7 mouse cellular contexts compared by ENCODE assay signal in genomic region chr15:68363058-68363735, GRCm38 (mm10).
A peak's percentile ranks its signal among the peaks of the same experiment; 100 is the strongest.
DNase-seq lines count a peak whose midpoint lies in the region; ATAC-seq and TF ChIP-seq lines count a peak whose summit lies in the region.

No protein-coding gene starts in this region.

- peak; percentile 66 for TF ChIP-seq POLR2A in kidney, adult 2 months (IDR thresholded peaks at IDR 0.05; ENCODE audit: low read depth, low read length)
- TF ChIP-seq POLR2A in spleen, adult 2 months (IDR thresholded peaks at IDR 0.05; ENCODE audit: low read depth, low read length), result no peak; the same call in 1 of the 2 replicates

- H3K4me3 ChIP-seq in embryonic facial prominence, embryonic 13.5 days, result peak overlapping the region; percentile 68
- peak overlapping the region; percentile 88 for H3K4me3 ChIP-seq in kidney, adult 2 months (ENCODE audit: insufficient read depth, low read depth, low read length)
- H3K4me3 ChIP-seq in limb, embryonic 12.5 days (replicated peaks), result peak overlapping the region; percentile 80
- peak overlapping the region; percentile 97 for H3K4me3 ChIP-seq in midbrain, embryonic 15.5 days
- H3K4me3 ChIP-seq in spleen, adult 2 months (ENCODE audit: extremely low read depth, insufficient read depth, insufficient read length), result peak overlapping the region; percentile 82

- peak overlapping the region; percentile 86 for H3K27ac ChIP-seq in embryonic facial prominence, embryonic 13.5 days
- peak overlapping the region; percentile 65 for H3K27ac ChIP-seq in kidney, adult 2 months (ENCODE audit: insufficient read depth, low read depth, low read length)
- H3K27ac ChIP-seq in limb, embryonic 12.5 days, result peak overlapping the region; percentile 86
- H3K27ac ChIP-seq in midbrain, embryonic 15.5 days, result peak overlapping the region; percentile 97
- H3K27ac ChIP-seq in spleen, adult 2 months (ENCODE audit: insufficient read depth, low read length), result peak overlapping the region; percentile 91

- H3K4me1 ChIP-seq in embryonic facial prominence, embryonic 13.5 days, result peaks cover 9% of the 10 kb centered on the region
- peaks cover 17% of the 10 kb centered on the region for H3K4me1 ChIP-seq in kidney, adult 2 months (ENCODE audit: control insufficient read depth, insufficient read depth, low read length)
- H3K4me1 ChIP-seq in limb, embryonic 12.5 days (replicated peaks), result peaks cover 9% of the 10 kb centered on the region
- H3K4me1 ChIP-seq in midbrain, embryonic 15.5 days, result peaks cover 12% of the 10 kb centered on the region
- peaks cover 3% of the 10 kb centered on the region; the same call in 1 of the 2 replicates for H3K4me1 ChIP-seq in spleen, adult 2 months (ENCODE audit: control insufficient read depth, insufficient read depth, insufficient read length)

- ATAC-seq in embryonic facial prominence, embryonic 13.5 days (ENCODE audit: insufficient number of reproducible peaks, insufficient read depth, low FRiP score, low TSS enrichment, low read depth), result peak; percentile 98
- peak; percentile 98 for ATAC-seq in limb, embryonic 12.5 days (ENCODE audit: insufficient number of reproducible peaks, insufficient read depth, low FRiP score, low TSS enrichment, low read depth)
- peak; percentile 98 for ATAC-seq in midbrain, embryonic 15.5 days (replicated peaks)

- H3K4me2 ChIP-seq in embryonic facial prominence, embryonic 13.5 days, result peak overlapping the region; percentile 85
- peak overlapping the region; percentile 55 for H3K4me2 ChIP-seq in limb, embryonic 12.5 days
- H3K4me2 ChIP-seq in midbrain, embryonic 15.5 days, result peak overlapping the region; percentile 92

- DNase-seq in adrenal gland, postnatal 36 days, result peak; percentile 99 to 100
- DNase-seq in heart, adult 18-20 months, result peak; percentile 99
- peak; percentile 99 for DNase-seq in kidney, adult 2 months
- peak; percentile 97 to 98 for DNase-seq in spleen, adult 2 months (ENCODE audit: low read depth in 1 of 2, low spot score in 2 of 2)

- 0% methylated on average over 56 of the region's 72 CpGs for WGBS in embryonic facial prominence, embryonic 13.5 days
- 1% methylated on average over 72 of the region's 72 CpGs for WGBS in kidney, adult 2 months
- under 1% methylated on average over 65 of the region's 72 CpGs for WGBS in limb, embryonic 12.5 days
- under 1% methylated on average over 56 of the region's 72 CpGs for WGBS in midbrain, embryonic 15.5 days
- under 1% methylated on average over 69 of the region's 72 CpGs for WGBS in spleen, adult 2 months

- H3K9me3 ChIP-seq in embryonic facial prominence, embryonic 13.5 days, result no peaks in the 10 kb centered on the region
- H3K9me3 ChIP-seq in limb, embryonic 12.5 days, result no peaks in the 10 kb centered on the region
- H3K9me3 ChIP-seq in midbrain, embryonic 15.5 days, result no peaks in the 10 kb centered on the region

- peak overlapping the region; percentile 79 for H3K9ac ChIP-seq in embryonic facial prominence, embryonic 13.5 days
- H3K9ac ChIP-seq in limb, embryonic 12.5 days (replicated peaks), result peak overlapping the region; percentile 52; the same call in 1 of the 2 replicates
- H3K9ac ChIP-seq in midbrain, embryonic 15.5 days, result peak overlapping the region; percentile 75

- H3K27me3 ChIP-seq in embryonic facial prominence, embryonic 13.5 days, result no peaks in the 10 kb centered on the region
- no peaks in the 10 kb centered on the region for H3K27me3 ChIP-seq in kidney, adult 2 months (replicated peaks; ENCODE audit: control insufficient read depth, insufficient read depth, low read length)
- no peaks in the 10 kb centered on the region for H3K27me3 ChIP-seq in limb, embryonic 12.5 days
- H3K27me3 ChIP-seq in midbrain, embryonic 15.5 days (replicated peaks), result no peaks in the 10 kb centered on the region
- no peaks in the 10 kb centered on the region for H3K27me3 ChIP-seq in spleen, adult 2 months (ENCODE audit: control insufficient read depth, insufficient read depth, low read length)

- no peak for TF ChIP-seq CTCF in kidney, adult 2 months (conservative IDR thresholded peaks at IDR 0.05; ENCODE audit: insufficient read depth, insufficient read length, low read depth, low read length)
- TF ChIP-seq CTCF in spleen, adult 2 months (IDR thresholded peaks at IDR 0.05; ENCODE audit: extremely low read depth, insufficient read depth, insufficient read length, insufficient replicate concordance), result no peak

- no peaks in the 10 kb centered on the region for H3K36me3 ChIP-seq in embryonic facial prominence, embryonic 13.5 days
- no peaks in the 10 kb centered on the region; the same call in 1 of the 2 replicates for H3K36me3 ChIP-seq in kidney, adult 2 months (ENCODE audit: control insufficient read depth, insufficient read depth, low read length)
- H3K36me3 ChIP-seq in limb, embryonic 12.5 days, result no peaks in the 10 kb centered on the region
- no peaks in the 10 kb centered on the region for H3K36me3 ChIP-seq in midbrain, embryonic 15.5 days (replicated peaks)
- H3K36me3 ChIP-seq in spleen, adult 2 months (ENCODE audit: control insufficient read depth, insufficient read depth, low read length), result no peaks in the 10 kb centered on the region

Comparison
In these comparisons a context has a peak if more than half of its experiments do, and no peak if none do; other contexts are left out.
1. Peak in every context shown above with its lines: DNase-seq, ATAC-seq, H3K4me3 ChIP-seq and H3K27ac ChIP-seq.